Mouse (Mus musculus) heart, adult 2 months (tissue): Measurements from ENCODE around the gene Ppp2ca. TPM values are rescaled to one million over a fixed set of nuclear protein-coding genes. Genes with fewer than 3 reads are reported as not detected.

Experiments used
- DNase-seq, 2 experiments: peaks; one replicate each; pipeline ENCODE4 v3.0.0; 2021
- H3K27ac ChIP-seq: fragments of 200-600 bp; 2 replicates; pipeline ENCODE4 v1.8.1; 2022
- H3K27me3 ChIP-seq: fragments of 200-500 bp; 2 replicates; pipeline ENCODE4 v1.6.1; 2012; ENCODE audit warnings: mild to moderate bottlenecking, low read length, inconsistent platforms, mixed read lengths; ENCODE audit not compliant: control insufficient read depth, insufficient read depth
- H3K36me3 ChIP-seq: fragments of 200-500 bp; 2 replicates; pipeline ENCODE4 v1.6.1; 2012; ENCODE audit warnings: low read length, inconsistent platforms; ENCODE audit not compliant: control insufficient read depth, insufficient read depth
- H3K4me1 ChIP-seq: fragments of 200-500 bp; 2 replicates; pipeline ENCODE4 v1.6.1; 2011; ENCODE audit warnings: low read length; ENCODE audit not compliant: control insufficient read depth, insufficient read depth
- H3K4me3 ChIP-seq: fragments of 200-600 bp; 2 replicates; pipeline ENCODE4 v1.8.1; 2022
- H3K79me2 ChIP-seq: fragments of 200-500 bp; replicated peaks from 2 replicates; pipeline ENCODE4 v1.6.1; 2012; ENCODE audit warnings: mild to moderate bottlenecking, inconsistent platforms, low read length, moderate library complexity, mixed read lengths; ENCODE audit not compliant: control insufficient read depth, insufficient read depth
- H3K9ac ChIP-seq: fragments of 200-500 bp; 2 replicates; pipeline ENCODE4 v1.6.1; 2012; ENCODE audit warnings: low read depth, mild to moderate bottlenecking, control low read depth, inconsistent platforms, low read length, mixed read lengths
- CTCF ChIP-seq: fragments of 200-600 bp; IDR thresholded peaks from 2 replicates; pipeline ENCODE4 v1.8.1; 2022; ENCODE audit warnings: antibody characterized with exemption, mild to moderate bottlenecking, moderate library complexity
- EP300 ChIP-seq: fragments of 200-500 bp; IDR thresholded peaks from 2 replicates; pipeline ENCODE4 v1.6.1; 2011; ENCODE audit warnings: low read depth, low read length, control low read depth; ENCODE audit not compliant: insufficient read depth
- POLR2A ChIP-seq: fragments of 200-500 bp; IDR thresholded peaks from 2 replicates; pipeline ENCODE4 v1.6.1; 2011; ENCODE audit warnings: mild to moderate bottlenecking, low read depth, low read length, control low read depth; ENCODE audit not compliant: insufficient read depth
- WGBS: fragments of 180-500 bp; shearing (Covaris S2); methylation state at CpG from one replicate; pipeline ENCODE4 v1.1.7; 2018; 5-methylcytosine and 5-hydroxymethylcytosine counted together
- intact Hi-C: fragments of 180-260 bp; cut with DNase I; formaldehyde crosslinking; loops from one replicate; pipeline ENCODE4 v1.15.1; 2025
- microRNA-seq, 2 experiments: library from miRNA; unstranded; fragments of <30 nt; microRNA quantifications; one replicate each; pipeline ENCODE4 v1.2.0; 2021
- polyA plus RNA-seq: library from polyadenylated mRNA; depleted of rRNA; stranded (reverse); fragments of >200 nt; gene quantifications from 2 replicates; pipeline ENCODE4 v1.2.3, GENCODE M21; 2012; rRNA removed
- total RNA-seq, 2 experiments: library from RNA; stranded (reverse); gene quantifications; 2 replicates each; pipeline ENCODE4 v1.2.3; 2021

Ppp2ca gene
- total and polyA plus RNA-seq, 3 experiments, result 31.0 to 58.0 (median 52.7) TPM

DNA sequence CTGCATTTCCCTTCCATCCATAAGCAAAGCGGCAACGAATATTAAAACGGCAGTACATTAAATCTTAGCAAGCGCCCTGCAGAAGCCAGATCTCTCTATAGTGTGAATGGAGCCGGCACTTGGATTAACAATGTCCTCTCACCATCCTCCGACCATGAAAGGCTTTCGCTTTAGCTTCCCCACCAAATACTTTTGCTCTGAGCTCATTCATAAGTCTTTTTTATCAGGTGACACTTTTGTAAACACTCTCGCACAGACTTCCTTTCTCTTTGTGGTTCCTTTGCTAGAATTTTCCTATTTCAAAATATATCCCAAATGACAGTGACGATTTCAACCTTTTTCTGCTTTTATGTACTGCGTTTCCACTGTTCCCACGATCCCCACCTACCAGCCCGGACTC lies 70.0 kb downstream of the Ppp2ca start:
- no peaks in the 10 kb centered on the region for H3K79me2 ChIP-seq
- 0 out of 2 replicates have a peak, but pooled peaks cover 1% of the 10 kb centered on the region for H3K27me3 ChIP-seq
- no peak for TF ChIP-seq POLR2A
- no peak for TF ChIP-seq EP300
- TF ChIP-seq CTCF, result no peak
- H3K36me3 ChIP-seq, result no peaks in the 10 kb centered on the region
- WGBS, result 10% methylated on average over 12 of the region's 12 CpGs
- intact Hi-C loops, result no loop called here
- no peak overlapping the region for H3K27ac ChIP-seq
- H3K9ac ChIP-seq, result peak overlapping the region; percentile 13; the same call in 1 of the 2 replicates
- H3K4me3 ChIP-seq, result peak overlapping the region; percentile 54
- H3K4me1 ChIP-seq, result 0 out of 2 replicates have a peak, but pooled peaks cover 1% of the 10 kb centered on the region
- DNase-seq, result no peak

Small RNA genes within 50 kb of the gene (microRNA-seq; reads per million reads assigned to microRNA genes)
- gene Gm24157 (0 reads per million in 2 experiments), gene Mir3061 (12.0 to 18.5 reads per million in 2 experiments)

Other genes with a start within 250 kb of the Ppp2ca start
- 10 to 100 TPM; 11.3 to 12.4 TPM for gene Jade2, start 241.0 kb upstream of the Ppp2ca start, total RNA-seq
- gene Jade2, start 241.0 kb upstream of the Ppp2ca start, polyA plus RNA-seq, result 6.5 and 7.3 TPM in 2 replicates
- 10 to 100 TPM; 10.2 to 10.8 TPM for gene Cdkn2aipnl, start 131.0 kb upstream of the Ppp2ca start, total RNA-seq
- 8.4 and 14.1 TPM in 2 replicates for gene Cdkn2aipnl, start 131.0 kb upstream of the Ppp2ca start, polyA plus RNA-seq
- 100 to 1,000 TPM; 265 to 344 TPM for gene Ube2b, start 97.9 kb upstream of the Ppp2ca start, total RNA-seq
- gene Ube2b, start 97.9 kb upstream of the Ppp2ca start, polyA plus RNA-seq, result 197 and 295 TPM in 2 replicates
- 1 to 10 TPM; 4.6 to 5.2 TPM for gene Cdkl3, start 94.5 kb upstream of the Ppp2ca start, total RNA-seq
- 3.0 and 4.2 TPM in 2 replicates for gene Cdkl3, start 94.5 kb upstream of the Ppp2ca start, polyA plus RNA-seq
- gene Olfr1373, start 46.8 kb downstream of the Ppp2ca start, total RNA-seq, result not detected
- not detected in 2 replicates for gene Olfr1373, start 46.8 kb downstream of the Ppp2ca start, polyA plus RNA-seq
- gene Olfr1371, start 115.3 kb downstream of the Ppp2ca start, total RNA-seq, result not detected
- gene Olfr1371, start 115.3 kb downstream of the Ppp2ca start, polyA plus RNA-seq, result not detected in 2 replicates
- 100 to 1,000 TPM; 241 to 255 TPM for gene Skp1a, start 133.3 kb downstream of the Ppp2ca start, total RNA-seq
- gene Skp1a, start 133.3 kb downstream of the Ppp2ca start, polyA plus RNA-seq, result 38.9 and 72.9 TPM in 2 replicates
- under 1 TPM; 0.73 to 0.96 TPM for gene Tcf7, start 184.3 kb downstream of the Ppp2ca start, total RNA-seq
- 2.3 and 3.1 TPM in 2 replicates for gene Tcf7, start 184.3 kb downstream of the Ppp2ca start, polyA plus RNA-seq